Mouse (Mus musculus): ENCODE data around the gene Prl3d2.
"Not testable (repeated sequence)": the region's sequence is repeated elsewhere in the genome, so short reads cannot be mapped to it uniquely, and the experiment has no call there.

The Prl3d2 gene

GRCm38 (mm10) chr13:27121398-27121797 is at the start of gene Prl3d2:
Gene Prl3d2 (plus strand): TSS chr13:27121698.
- DNase-seq = not testable (repeated sequence)

GRCm38 (mm10) chr13:27093890-27094289 is 27.6 kb upstream of the Prl3d2 start, which contains the start of gene Prl3d1:
Gene Prl3d1 (plus strand): TSS chr13:27094190.
- DNase-seq = not testable (repeated sequence)

- no peak for DNase-seq
These were observed 26.8 kb downstream of the Prl3d2 start for GRCm38 (mm10) chr13:27148264-27148663.

GRCm38 (mm10) chr13:27156490-27156889 is 35.0 kb downstream of the Prl3d2 start, which contains the start of gene Prl3d3:
Gene Prl3d3 (plus strand): TSS chr13:27156790.
- not testable (repeated sequence) for DNase-seq

Data from thymus, adult 18-20 months (tissue).